Mouse (Mus musculus) urinary bladder, adult 2 months (tissue): Measurements from ENCODE around the gene Ppp1r12b. TPM values are rescaled to one million over a fixed set of nuclear protein-coding genes. Genes with fewer than 3 reads are reported as not detected.

Experiments used
- DNase-seq: peaks from one replicate; pipeline ENCODE4 v3.0.0; 2022; ENCODE audit warnings: low spot score
- polyA plus RNA-seq: library from polyadenylated mRNA; depleted of rRNA; stranded (reverse); fragments of >200 nt; gene quantifications from 2 replicates; pipeline ENCODE4 v1.2.3, GENCODE M21; 2012

The Ppp1r12b gene
- polyA plus RNA-seq, 1 experiment: 96.4 TPM

GRCm38 (mm10) chr1:134940863-134941262 lies 14.9 kb downstream of the Ppp1r12b start:
- DNase-seq: no peak

DNA sequence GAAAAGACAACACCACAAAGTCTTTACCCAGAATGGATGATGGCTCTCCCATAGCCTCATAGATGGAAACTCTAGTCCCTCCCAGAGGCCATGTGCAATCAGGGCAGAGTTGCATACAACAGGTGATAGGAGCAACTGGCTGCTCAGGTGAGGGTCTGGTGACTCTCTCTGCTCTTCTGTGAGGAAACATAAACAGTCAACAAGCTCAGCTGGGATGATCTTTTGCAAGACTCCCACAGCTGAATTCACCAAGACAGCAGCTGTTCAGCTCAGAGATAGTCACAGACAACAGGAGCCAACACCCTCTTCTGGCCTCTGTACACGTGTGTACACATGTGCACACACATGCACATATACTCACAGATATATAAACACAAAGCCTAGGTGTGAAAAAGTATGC lies 17.5 kb downstream of the Ppp1r12b start:
- no peak for DNase-seq

DNA sequence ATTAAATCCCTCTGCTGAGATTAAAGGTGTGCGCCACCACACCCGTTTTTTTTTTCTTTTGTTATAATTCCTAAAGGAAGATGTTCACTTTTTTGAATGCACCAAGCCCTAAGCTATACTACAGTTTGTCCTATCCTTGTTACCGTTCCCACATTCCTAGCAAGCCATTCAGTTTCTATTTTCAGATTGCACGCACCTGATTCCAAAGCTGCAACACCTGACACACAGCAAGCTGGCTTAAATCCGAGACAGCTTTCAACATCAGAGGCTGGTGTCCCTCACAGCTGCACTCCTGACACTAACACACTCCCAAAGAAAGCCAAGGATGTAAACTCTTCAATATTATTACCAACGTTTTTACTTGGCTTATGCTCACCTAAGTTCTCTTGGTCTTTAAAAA lies 19.4 kb downstream of the Ppp1r12b start:
- no peak for DNase-seq

DNA sequence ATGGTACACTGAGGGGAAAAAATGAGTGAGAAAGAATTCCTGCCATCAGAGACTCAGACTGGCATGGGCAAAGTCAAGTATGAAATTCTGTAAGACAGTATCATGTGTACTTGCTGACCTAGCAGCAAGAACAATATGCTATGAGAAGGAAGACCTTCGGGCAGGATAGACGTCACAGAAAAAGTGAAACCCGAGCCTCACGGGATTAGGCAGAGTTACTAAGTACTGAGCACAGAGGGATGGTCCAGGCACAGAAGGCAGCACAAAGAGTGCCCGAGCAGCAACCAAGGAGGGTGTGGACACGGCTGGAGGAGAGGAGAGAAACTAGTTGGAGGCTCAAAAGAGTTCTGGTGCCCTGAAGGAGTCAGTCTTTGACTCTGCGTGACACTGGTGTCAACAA lies 23.3 kb downstream of the Ppp1r12b start:
- no peak for DNase-seq

DNA sequence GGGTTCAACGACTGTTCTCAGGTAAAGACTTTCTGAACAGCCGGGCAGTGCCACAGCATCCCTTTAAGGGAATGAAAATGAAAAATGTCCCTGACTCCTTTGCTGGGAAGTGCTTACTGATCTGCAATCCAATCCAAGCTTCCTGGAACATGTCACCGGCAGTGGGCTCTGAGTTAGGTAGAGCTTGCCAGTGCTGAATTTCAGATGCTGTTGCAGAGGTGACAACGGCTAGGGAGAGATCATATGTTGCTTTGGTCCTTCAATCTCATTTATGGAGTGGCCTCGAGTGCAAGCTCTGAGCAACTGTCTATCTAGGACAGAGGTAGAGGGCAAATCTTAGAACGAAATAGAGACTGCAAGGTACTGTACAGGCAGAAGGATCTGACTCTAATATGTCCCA lies 36.7 kb downstream of the Ppp1r12b start:
- DNase-seq: no peak

- DNase-seq: no peak
Observed at GRCm38 (mm10) chr1:134915421-134915820, 40.3 kb downstream of the Ppp1r12b start.

- DNase-seq: no peak
Observed at GRCm38 (mm10) chr1:134913535-134913934, 42.2 kb downstream of the Ppp1r12b start.

GRCm38 (mm10) chr1:134911892-134912291 lies 43.9 kb downstream of the Ppp1r12b start:
- no peak for DNase-seq

- no peak for DNase-seq
Observed at GRCm38 (mm10) chr1:134910037-134910436, 45.7 kb downstream of the Ppp1r12b start.

- DNase-seq: no peak
Observed at GRCm38 (mm10) chr1:134909442-134909841, 46.3 kb downstream of the Ppp1r12b start.

GRCm38 (mm10) chr1:134902051-134902619 lies 53.6 kb downstream of the Ppp1r12b start:
- no peak for DNase-seq

DNA sequence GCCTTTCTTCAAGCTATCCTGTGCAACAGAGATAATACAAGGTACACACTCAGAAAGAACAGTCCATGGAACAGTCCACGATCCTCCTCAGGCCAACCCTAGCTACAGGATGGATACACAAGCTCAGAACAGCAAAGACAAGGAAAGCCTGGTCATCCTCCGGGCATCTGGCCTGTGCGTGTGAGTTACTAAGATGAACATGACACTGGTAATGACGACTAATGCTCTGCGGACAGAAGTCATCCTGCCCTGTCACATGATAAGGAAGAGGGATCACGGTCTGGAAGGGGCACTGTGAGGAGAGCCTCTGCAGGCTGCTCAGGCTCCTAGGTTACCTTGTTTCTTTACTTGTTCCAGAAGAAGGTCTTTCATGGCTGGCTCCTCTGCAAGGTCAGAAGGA lies 59.7 kb downstream of the Ppp1r12b start:
- no peak for DNase-seq

GRCm38 (mm10) chr1:134894803-134895202 lies 60.9 kb downstream of the Ppp1r12b start:
- DNase-seq: no peak

- DNase-seq: no peak
Observed at GRCm38 (mm10) chr1:134891916-134892315, 63.8 kb downstream of the Ppp1r12b start.

GRCm38 (mm10) chr1:134889629-134890028 lies 66.1 kb downstream of the Ppp1r12b start:
- DNase-seq: no peak

GRCm38 (mm10) chr1:134875800-134876199 lies 79.9 kb downstream of the Ppp1r12b start:
- no peak for DNase-seq

- no peak for DNase-seq
Observed at GRCm38 (mm10) chr1:134872678-134873077, 83.1 kb downstream of the Ppp1r12b start.

DNA sequence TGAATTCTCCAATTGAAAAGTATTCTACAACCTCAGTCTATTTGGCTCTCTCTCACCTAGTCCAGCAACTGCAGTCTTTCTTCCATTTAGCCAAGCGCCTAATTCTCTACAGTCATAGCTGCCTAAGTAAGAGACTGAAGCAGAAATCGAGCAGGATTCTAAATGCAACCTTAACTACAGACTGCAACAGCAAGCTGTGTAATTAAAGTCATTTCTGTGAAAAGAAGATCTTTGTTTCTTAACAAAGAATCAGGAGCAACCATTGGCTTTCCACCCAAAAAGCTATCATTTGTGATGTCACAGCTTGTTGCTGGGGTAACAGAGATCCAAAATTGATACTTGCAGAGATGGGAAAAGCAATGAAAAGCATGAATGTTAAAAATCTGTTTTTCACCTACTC lies 89.3 kb downstream of the Ppp1r12b start:
- DNase-seq: no peak

GRCm38 (mm10) chr1:134865552-134865951 lies 90.2 kb downstream of the Ppp1r12b start:
- no peak for DNase-seq

DNA sequence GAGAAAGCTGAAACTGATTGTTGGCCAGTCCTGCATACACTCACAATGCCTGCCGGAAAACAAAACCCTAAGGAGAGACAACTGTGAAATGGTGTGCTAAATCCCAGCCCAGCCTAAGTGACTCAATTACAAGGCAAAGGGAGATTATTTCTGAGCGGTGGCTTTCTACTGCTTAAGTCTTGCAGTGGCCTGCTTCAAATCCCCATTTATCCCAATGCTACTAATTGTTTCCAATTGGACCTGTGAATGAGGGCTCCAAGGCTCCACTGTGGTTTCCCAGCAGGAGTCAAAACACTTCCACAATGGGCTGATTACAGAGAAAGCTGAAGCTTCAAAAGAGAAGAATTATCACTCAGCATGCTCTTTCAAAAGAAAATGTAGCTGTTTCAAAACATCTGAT lies 95.2 kb downstream of the Ppp1r12b start:
- no peak for DNase-seq

- no peak for DNase-seq
Observed at GRCm38 (mm10) chr1:134858344-134859053, 97.2 kb downstream of the Ppp1r12b start.

DNA sequence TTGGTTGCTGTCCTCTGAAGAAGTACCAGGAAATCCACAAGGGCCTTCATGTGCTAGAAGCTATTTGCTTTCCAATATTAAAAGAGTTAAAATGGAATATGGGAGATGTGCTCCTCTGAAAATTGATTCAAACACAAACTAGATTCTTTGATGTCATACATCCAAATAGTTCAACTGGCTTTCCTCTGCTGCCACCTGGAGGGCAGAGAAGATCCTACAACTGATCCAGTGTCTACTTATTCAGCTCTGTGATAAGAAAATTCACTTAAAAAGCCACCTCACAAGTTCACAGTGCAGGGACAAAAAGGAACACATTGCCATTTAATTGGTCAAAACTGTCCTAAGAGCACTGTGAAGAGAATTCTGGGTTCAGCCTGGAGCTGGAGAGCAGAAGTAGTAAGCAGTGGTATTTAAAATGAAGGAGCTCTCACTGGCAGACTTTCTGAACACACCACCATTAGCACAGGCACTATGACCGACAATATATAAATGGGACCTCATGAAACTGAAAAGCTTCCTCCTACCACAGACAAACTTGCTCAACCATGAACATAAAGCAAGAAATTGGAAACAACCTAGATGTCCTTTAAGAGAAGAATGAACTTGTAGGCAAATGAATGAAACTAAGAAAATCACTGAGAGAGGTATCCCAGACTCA lies 101.3 kb downstream of the Ppp1r12b start:
- DNase-seq: no peak

DNA sequence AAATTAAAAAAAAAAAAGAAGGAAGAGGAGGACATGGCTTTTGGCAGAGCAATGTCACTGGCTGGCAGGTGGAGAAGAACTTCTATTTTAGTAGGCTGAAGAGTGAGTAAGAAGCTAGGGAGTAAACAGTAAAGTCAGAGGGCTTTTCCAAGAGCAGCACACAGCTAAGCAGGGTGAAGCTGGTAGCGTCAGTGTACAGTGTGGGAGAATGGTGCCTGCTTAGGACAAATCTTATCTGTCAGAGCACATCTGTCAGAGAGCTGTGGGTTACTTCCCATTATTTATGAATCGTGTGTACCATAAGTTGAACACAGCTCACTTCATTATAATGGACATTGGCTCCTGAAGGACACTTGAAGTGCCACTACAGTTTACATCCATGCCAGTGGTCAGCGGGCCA lies 102.9 kb downstream of the Ppp1r12b start:
- DNase-seq: no peak
